Mouse (Mus musculus) cerebellum, adult 2 months (tissue): ENCODE results near the gene Nkain4. TPM values are rescaled to one million over a fixed set of nuclear protein-coding genes. Genes with fewer than 3 reads are reported as not detected.
A peak's percentile ranks its signal among the peaks of the same experiment; 100 is the strongest.

Source experiments
- DNase-seq, 2 experiments: peaks; one replicate each; pipeline ENCODE4 v3.0.0; 2021
- H3K27ac ChIP-seq: fragments of 200-500 bp; 2 replicates; pipeline ENCODE4 v1.5.1; 2012; ENCODE audit warnings: low read length, control low read depth, inconsistent platforms; ENCODE audit not compliant: insufficient read depth
- H3K27me3 ChIP-seq: fragments of 200-500 bp; 2 replicates; pipeline ENCODE4 v1.6.1; 2012; ENCODE audit warnings: inconsistent platforms, mild to moderate bottlenecking, low read length, moderate library complexity; ENCODE audit not compliant: control insufficient read depth, insufficient read depth
- H3K4me1 ChIP-seq: fragments of 200-500 bp; 2 replicates; pipeline ENCODE4 v1.6.1; 2011; ENCODE audit warnings: low read length; ENCODE audit not compliant: control insufficient read depth, insufficient read depth
- H3K4me3 ChIP-seq: fragments of 200-500 bp; replicated peaks from 2 replicates; pipeline ENCODE3; 2011; ENCODE audit warnings: mild to moderate bottlenecking, low read depth, low read length, control low read depth; ENCODE audit not compliant: insufficient read depth
- CTCF ChIP-seq: fragments of 200-500 bp; IDR thresholded peaks from 2 replicates; pipeline ENCODE4 v1.5.1; 2011; ENCODE audit warnings: low read depth, mild to moderate bottlenecking, control low read depth, low read length, moderate library complexity, borderline replicate concordance; ENCODE audit not compliant: insufficient read depth
- POLR2A ChIP-seq: fragments of 200-500 bp; IDR thresholded peaks from 2 replicates; pipeline ENCODE4 v1.6.1; 2011; ENCODE audit warnings: low read length, control low read depth, borderline replicate concordance; ENCODE audit not compliant: insufficient read depth
- WGBS: fragments of 180-500 bp; shearing (Covaris S2); methylation state at CpG from one replicate; pipeline ENCODE4 v1.1.7; 2018; 5-methylcytosine and 5-hydroxymethylcytosine counted together
- polyA plus RNA-seq: library from polyadenylated mRNA; depleted of rRNA; stranded (reverse); fragments of >200 nt; gene quantifications from 2 replicates; pipeline ENCODE4 v1.2.3, GENCODE M21; 2012

The Nkain4 gene
- polyA plus RNA-seq, 1 experiment: 64.1 TPM

DNA sequence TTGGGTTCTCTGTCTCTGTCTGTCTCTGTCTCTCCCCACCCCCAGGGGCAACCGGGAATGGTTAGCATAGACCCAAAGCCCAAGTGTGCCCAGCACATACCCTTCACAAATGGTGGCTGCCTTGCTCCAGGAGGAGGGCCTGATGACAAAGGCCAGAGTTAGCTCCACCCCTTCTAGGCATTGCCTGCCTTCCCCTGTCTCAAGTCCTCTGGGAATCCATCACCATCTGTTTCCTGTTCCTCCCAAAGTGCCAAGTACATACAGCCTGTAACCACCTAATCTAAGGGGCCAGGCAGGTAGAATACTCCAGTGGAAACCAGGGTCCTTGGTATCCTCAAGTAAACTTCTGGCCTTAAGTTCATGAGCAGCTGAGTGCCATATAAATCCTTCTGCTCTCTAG lies 22.1 kb downstream of the Nkain4 start:
- TF ChIP-seq POLR2A (no peak), CTCF (no peak)
- no peak overlapping the region for H3K27ac ChIP-seq
- H3K27me3 ChIP-seq: no peaks in the 10 kb centered on the region
- H3K4me3 ChIP-seq: no peak overlapping the region
- DNase-seq: no peak
- peaks cover 3% of the 10 kb centered on the region; the same call in 1 of the 2 replicates for H3K4me1 ChIP-seq
- 83% methylated on average over 1 of the region's 1 CpGs for WGBS

- Histone ChIP-seq H3K27me3 (no peaks in the 10 kb centered on the region), H3K4me3 (no peak within 1 kb of the TSS), H3K27ac (no peak within 1 kb of the TSS), H3K4me1 (peaks cover 3% of the 10 kb centered on the region; the same call in 1 of the 2 replicates)
- WGBS: 41% methylated on average over 4 of the region's 4 CpGs
- TF ChIP-seq POLR2A (no peak), CTCF (no peak)
- no peak for DNase-seq
Measured at GRCm38 (mm10) chr2:180928723-180929122, 25.8 kb downstream of the Nkain4 start, which contains the start of gene Birc7. TSS of gene Birc7 (plus strand) at chr2:180929023.

DNA sequence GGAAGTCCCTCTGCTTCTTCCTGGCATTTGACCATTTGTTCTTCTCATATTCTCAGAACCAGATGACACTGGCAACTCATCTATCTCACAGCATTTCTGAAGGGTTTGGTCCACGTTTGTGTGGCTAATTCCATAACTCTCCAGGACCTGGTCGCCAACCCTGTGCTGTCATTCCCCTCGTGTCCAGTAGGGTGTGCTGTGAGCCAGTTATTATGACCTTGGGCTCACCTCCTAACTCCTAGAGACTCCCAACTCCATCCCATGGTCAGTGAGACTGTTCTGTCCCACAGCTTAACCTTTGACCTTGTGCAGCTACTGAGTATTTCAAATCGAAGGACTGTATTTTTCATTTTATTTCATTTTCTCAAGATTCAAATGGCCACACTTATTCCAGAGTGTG lies 29.3 kb downstream of the Nkain4 start:
- WGBS: 7% methylated on average over 4 of the region's 4 CpGs
- no peak overlapping the region for H3K4me3 ChIP-seq

GRCm38 (mm10) chr2:180922739-180923138 lies 31.8 kb downstream of the Nkain4 start:
- Histone ChIP-seq H3K4me3 (no peak overlapping the region), H3K4me1 (peaks cover 3% of the 10 kb centered on the region; the same call in 1 of the 2 replicates), H3K27me3 (no peaks in the 10 kb centered on the region), H3K27ac (no peak overlapping the region)
- TF ChIP-seq CTCF: no peak
- 90% methylated on average over 6 of the region's 6 CpGs for WGBS
- DNase-seq: no peak

More for the DNA sequence above, 29.3 kb downstream of the Nkain4 start:
- Histone ChIP-seq H3K27ac (no peak overlapping the region), H3K4me1 (no peaks in the 10 kb centered on the region), H3K27me3 (no peaks in the 10 kb centered on the region)
- TF ChIP-seq CTCF (peak; percentile 99), POLR2A (no peak)
- peak; percentile 72 to 86 for DNase-seq

DNA sequence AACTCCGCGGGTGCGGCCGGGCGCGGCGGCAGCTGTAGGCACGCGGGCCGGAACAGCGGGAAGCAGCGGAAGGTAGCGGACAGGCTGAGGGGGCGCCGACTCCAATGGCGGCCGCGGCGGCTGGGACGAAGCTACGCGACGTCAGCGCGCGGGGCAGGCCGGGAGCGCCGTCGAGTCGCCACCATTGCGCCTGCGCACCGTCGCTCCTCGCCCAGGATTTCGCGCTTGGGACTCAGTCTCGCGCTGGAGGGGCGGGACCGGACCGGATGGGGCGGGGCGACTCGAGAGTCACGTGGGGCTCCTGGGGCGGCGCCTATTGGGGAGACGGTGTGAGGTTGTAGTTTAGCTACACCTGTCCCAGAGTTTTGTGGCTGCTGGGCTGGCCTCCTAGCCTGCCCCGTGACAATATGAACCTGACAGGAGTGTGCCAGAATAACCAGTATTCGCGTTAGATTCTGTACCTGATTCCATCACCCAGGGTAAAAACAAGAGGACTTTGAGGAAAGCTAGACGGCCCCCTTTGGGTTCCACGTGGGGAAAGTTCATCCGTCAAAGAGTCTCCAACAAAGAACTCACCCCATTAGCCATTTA lies 33.6 kb downstream of the Nkain4 start, which contains the start of gene Ythdf1:
Ythdf1 (minus strand) TSS at position 140 of the 591 bp plus-strand sequence.
- 1% methylated on average over 56 of the region's 56 CpGs for WGBS

DNA sequence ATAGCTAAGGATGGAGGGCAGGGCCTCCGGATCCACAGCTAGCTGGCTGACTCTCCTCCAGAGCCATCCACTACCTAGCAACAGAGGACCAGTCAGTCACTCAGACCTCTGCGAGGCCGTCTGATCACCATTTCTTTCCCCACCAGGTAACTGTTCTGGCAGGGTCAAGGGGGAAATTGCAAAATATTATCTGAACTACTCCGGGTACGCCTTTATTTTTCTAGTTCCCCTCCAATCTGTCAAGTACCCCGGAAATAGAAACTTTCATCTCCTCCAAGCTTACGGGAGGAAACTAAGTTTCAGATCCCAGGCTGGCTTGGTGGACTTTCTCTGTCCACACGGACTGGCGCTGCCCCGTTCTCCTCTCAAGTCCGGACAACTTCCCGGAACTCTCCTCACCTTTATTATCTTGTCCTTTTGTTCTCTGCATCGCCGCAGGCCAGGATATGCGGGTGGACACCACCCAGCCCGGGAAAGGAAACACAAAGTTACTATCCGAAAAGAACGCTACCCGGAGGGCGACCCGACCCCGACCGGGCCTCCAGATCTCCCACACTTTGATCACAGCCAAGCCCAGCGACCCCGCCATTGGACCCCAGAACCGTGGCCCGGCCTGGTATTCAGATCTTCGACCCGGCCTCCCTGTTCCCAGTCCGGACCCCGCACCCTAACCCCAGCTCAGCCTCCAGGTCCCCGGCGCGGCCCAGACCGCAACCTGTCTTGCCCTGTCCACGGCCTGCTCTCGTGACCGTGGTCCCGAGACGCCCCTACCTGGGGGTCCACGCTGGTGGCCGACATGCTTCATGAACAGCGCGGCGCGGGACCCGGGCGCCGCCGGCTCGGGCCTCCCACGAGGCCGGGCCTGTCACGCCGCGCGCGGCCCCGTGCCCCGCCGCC lies 34.3 kb downstream of the Nkain4 start:
- no peak for DNase-seq
- Histone ChIP-seq H3K4me3 (peak overlapping the region; percentile 89), H3K27ac (peak overlapping the region; percentile 70), H3K27me3 (no peaks in the 10 kb centered on the region), H3K4me1 (peaks cover 3% of the 10 kb centered on the region; the same call in 1 of the 2 replicates)
- WGBS: under 1% methylated on average over 61 of the region's 61 CpGs
- TF ChIP-seq POLR2A: no peak

More for the DNA sequence above, 33.6 kb downstream of the Nkain4 start, which contains the start of gene Ythdf1:
- TF ChIP-seq CTCF: no peak
- peak; percentile 70 for TF ChIP-seq POLR2A
- Histone ChIP-seq H3K27ac (peak within 1 kb of the TSS; percentile 70), H3K4me3 (peak within 1 kb of the TSS; percentile 89), H3K4me1 (peaks cover 3% of the 10 kb centered on the region; the same call in 1 of the 2 replicates), H3K27me3 (no peaks in the 10 kb centered on the region)
- peak; percentile 97 to 99 for DNase-seq

DNA sequence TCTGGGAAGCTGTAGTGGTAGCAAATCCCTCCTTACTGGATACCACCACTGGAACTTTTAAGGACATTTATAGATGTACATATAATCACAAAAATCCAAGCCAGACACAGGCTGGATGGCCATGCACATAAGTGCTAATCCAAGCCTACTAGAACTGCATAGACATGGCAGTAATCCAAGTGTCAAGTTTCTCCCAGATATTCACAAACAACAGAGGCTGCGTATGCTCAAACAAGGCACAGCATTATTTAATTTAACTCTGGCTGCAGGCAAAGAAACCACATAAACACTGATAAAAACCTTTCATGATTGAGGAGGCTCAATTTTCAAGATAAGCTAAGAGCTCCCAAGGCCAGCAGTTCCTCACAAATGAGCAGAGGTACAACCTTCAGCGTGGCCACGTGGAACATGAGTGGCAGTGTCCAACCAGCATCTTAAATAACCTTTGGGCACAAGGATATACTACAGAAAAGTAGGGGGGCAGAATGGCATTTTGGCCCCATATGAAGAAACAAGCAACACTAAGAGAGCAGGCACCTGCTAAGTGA lies 38.5 kb downstream of the Nkain4 start:
- Histone ChIP-seq H3K27me3 (no peaks in the 10 kb centered on the region), H3K27ac (no peak overlapping the region), H3K4me3 (no peak overlapping the region), H3K4me1 (peaks cover 3% of the 10 kb centered on the region; the same call in 1 of the 2 replicates)
- whole genome bisulfite sequencing: 62% methylated on average over 3 of the region's 3 CpGs
- TF ChIP-seq CTCF: no peak
- no peak for DNase-seq

DNA sequence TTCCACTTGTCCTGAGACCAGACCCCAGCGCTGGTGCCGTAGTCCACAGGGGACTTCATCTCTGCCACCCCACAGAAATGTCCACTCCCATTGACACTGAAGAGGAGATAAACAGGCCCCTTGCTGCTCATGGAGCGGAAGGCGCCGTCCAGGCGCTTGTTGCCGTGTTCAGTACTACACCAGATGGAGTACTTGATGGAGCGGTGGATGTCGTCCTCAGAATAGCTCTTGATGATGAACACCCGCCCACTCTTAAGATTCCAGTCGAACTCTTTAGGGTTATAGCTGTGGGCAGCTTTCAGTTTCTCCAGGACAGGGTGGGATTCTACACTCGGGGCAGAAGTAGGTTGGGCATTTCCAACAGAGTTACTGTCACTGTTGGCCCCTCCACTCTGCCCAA lies 43.6 kb downstream of the Nkain4 start:
- WGBS: 86% methylated on average over 12 of the region's 12 CpGs
- Histone ChIP-seq H3K4me1 (no peaks in the 10 kb centered on the region; the same call in 1 of the 2 replicates), H3K27me3 (no peaks in the 10 kb centered on the region), H3K27ac (no peak overlapping the region), H3K4me3 (no peak overlapping the region)
- no peak for DNase-seq
- TF ChIP-seq POLR2A (no peak), CTCF (no peak)
